In the genomic region with DNA sequence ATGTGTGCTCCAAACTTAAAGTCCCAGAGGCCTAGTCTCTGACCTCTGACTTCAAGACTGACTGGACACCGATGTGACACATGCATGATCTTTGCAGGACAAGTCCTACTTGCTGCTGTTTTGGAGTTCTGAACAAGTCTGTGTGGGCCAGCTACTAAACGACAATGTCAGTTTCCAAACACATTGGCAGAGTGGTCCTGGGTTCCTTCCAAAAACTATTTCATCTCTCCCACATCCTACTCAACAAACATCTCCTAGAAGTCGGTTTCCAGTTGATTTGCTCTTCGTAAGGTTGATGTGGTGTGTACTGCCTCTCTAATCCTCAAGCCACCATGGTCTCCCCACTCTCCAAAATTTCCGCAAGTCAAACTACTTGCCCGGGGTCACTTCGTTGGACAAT, we compare ENCODE assay signal across 28 mouse cellular contexts.
A peak's percentile ranks its signal among the peaks of the same experiment; 100 is the strongest.
DNase-seq lines count a peak whose midpoint lies in the region; ATAC-seq and TF ChIP-seq lines count a peak whose summit lies in the region.
"Had no signal": no experiment of that assay in that cellular context is flagged by ENCODE, and none has a peak within 500 bp of the region (broad histone marks: within the 10 kb centered on the region; RNA-seq: fewer than 3 reads in every experiment).

No protein-coding gene starts in this region.

- DNase-seq in cerebellum, adult 9-11 months, result peak; percentile 35
- DNase-seq in cerebellum, postnatal 25 days, result no peak
- no peak for DNase-seq in frontal cortex, postnatal 10 days (ENCODE audit: low spot score in 2 of 2)
- DNase-seq in layer of hippocampus, adult 2 months (ENCODE audit: low spot score in 2 of 2), result peak in 1 of 2 experiments; percentile 42
- DNase-seq in layer of hippocampus, postnatal 25 days (ENCODE audit: extremely low spot score in 1 of 2, low spot score in 1 of 2), result no peak
- peak; percentile 66 for DNase-seq in brain, adult 2 months (ENCODE audit: low read depth, low spot score)
- no peak for DNase-seq in thymus, postnatal 0 days (ENCODE audit: low spot score)
- DNase-seq: adrenal gland, postnatal 10 days; gastrocnemius, postnatal 25 days; heart, adult 18-20 months; heart, postnatal 4 days; kidney, adult 9 months; kidney, postnatal 10 days; liver, embryonic 13.5 days; lung, adult 18-20 months; lung, postnatal 4 days; thymus, postnatal 25 days had no signal

- peak; percentile 7; the same call in 1 of the 2 replicates for ATAC-seq in frontal cortex, adult (ENCODE audit: low TSS enrichment)
- ATAC-seq: intestine, postnatal 0 days; lung, postnatal 0 days; Patski had no signal

- no peak for TF ChIP-seq CTCF in layer of hippocampus, adult 2 months (conservative IDR thresholded peaks at IDR 0.05)

- H3K4me3 ChIP-seq in layer of hippocampus, adult 2 months, result no peak overlapping the region
- H3K4me3 ChIP-seq: embryonic facial prominence, embryonic 13.5 days; heart, embryonic 12.5 days; limb, embryonic 10.5 days; limb, embryonic 15.5 days; liver, embryonic 13.5 days; megakaryocyte, embryonic 14.5 days; midbrain, embryonic 12.5 days; stomach, embryonic 15.5 days had no signal

- H3K27ac ChIP-seq in layer of hippocampus, adult 2 months, result peak overlapping the region; percentile 89
- H3K27ac ChIP-seq: embryonic facial prominence, embryonic 13.5 days; limb, embryonic 10.5 days; limb, embryonic 15.5 days; liver, embryonic 13.5 days; midbrain, embryonic 12.5 days; stomach, embryonic 15.5 days had no signal

Comparison
In these comparisons a context has a peak if more than half of its experiments do, and no peak if none do; other contexts are left out.
1. DNase-seq: peak in cerebellum, adult 9-11 months (single experiment) and brain, adult 2 months (single experiment); none in cerebellum, postnatal 25 days (0 of 2), frontal cortex, postnatal 10 days (0 of 2), layer of hippocampus, postnatal 25 days (0 of 2) and thymus, postnatal 0 days (single experiment).